Mouse (Mus musculus) MEL (cell line): ENCODE results near the gene Lbp. TPM values are rescaled to one million over a fixed set of nuclear protein-coding genes. Genes with fewer than 3 reads are reported as not detected.

Source experiments
- DNase-seq: peaks from one replicate; pipeline ENCODE4 v3.0.0; 2011; ENCODE audit warnings: low read depth, low spot score
- H3K27ac ChIP-seq: 2 replicates; pipeline ENCODE4 v1.5.1; 2012; ENCODE audit warnings: low read depth, mild to moderate bottlenecking, control low read depth, low read length, moderate library complexity; ENCODE audit not compliant: control insufficient read depth
- H3K27me3 ChIP-seq, 2 experiments: fragments of 150-350 bp in 1 of 2; sonication (generic) in 1 of 2; 2 replicates each; pipeline ENCODE4 v1.6.1; 2012; ENCODE audit warnings: low read length in 2 of 2, mild to moderate bottlenecking in 2 of 2, improper control_type of control experiment in 1 of 2, moderate library complexity in 1 of 2; ENCODE audit not compliant: insufficient read depth in 2 of 2, control insufficient read depth in 1 of 2
- H3K36me3 ChIP-seq, 2 experiments: 2 replicates each; pipeline ENCODE4 v1.6.1; 2012 to 2014; ENCODE audit warnings: low read length in 2 of 2, improper control_type of control experiment in 1 of 2, inconsistent platforms in 1 of 2, mild to moderate bottlenecking in 1 of 2; ENCODE audit not compliant: insufficient read depth in 2 of 2, control insufficient read depth in 1 of 2
- H3K4me1 ChIP-seq, 2 experiments: fragments of 150-350 bp in 1 of 2; sonication (generic) in 1 of 2; 2 replicates each; pipeline ENCODE4 v1.6.1; 2012; ENCODE audit warnings: low read length in 2 of 2, improper control_type of control experiment in 1 of 2, mild to moderate bottlenecking in 1 of 2; ENCODE audit not compliant: insufficient read depth in 2 of 2, control insufficient read depth in 1 of 2
- H3K4me3 ChIP-seq, 2 experiments: fragments of 150-350 bp in 1 of 2; sonication (generic) in 1 of 2; 2 replicates each; pipeline ENCODE4 v1.5.1; 2012; ENCODE audit warnings: low read depth in 2 of 2, low read length in 2 of 2, mild to moderate bottlenecking in 2 of 2, moderate library complexity in 2 of 2, control low read depth in 1 of 2, improper control_type of control experiment in 1 of 2; ENCODE audit not compliant: control insufficient read depth in 1 of 2, insufficient read depth in 1 of 2
- H3K79me2 ChIP-seq: 2 replicates; pipeline ENCODE4 v1.6.1; 2012; ENCODE audit warnings: mild to moderate bottlenecking, low read length, moderate library complexity; ENCODE audit not compliant: control insufficient read depth, poor library complexity, insufficient read depth
- H3K9ac ChIP-seq: 2 replicates; pipeline ENCODE4 v1.6.1; 2012; ENCODE audit warnings: low read depth, mild to moderate bottlenecking, control low read depth, low read length, moderate library complexity; ENCODE audit not compliant: control insufficient read depth, poor library complexity, severe bottlenecking
- H3K9me3 ChIP-seq: fragments of 150-350 bp; sonication (generic); replicated peaks from 2 replicates; pipeline ENCODE4 v1.6.1; 2012; ENCODE audit warnings: mild to moderate bottlenecking, low read length, improper control_type of control experiment, moderate library complexity; ENCODE audit not compliant: insufficient read depth
- BHLHE40 ChIP-seq: IDR thresholded peaks from 2 replicates; pipeline ENCODE4 v1.6.1; 2012; ENCODE audit warnings: low read depth, mild to moderate bottlenecking, inconsistent platforms, low read length, improper control_type of control experiment, borderline replicate concordance
- CHD1 ChIP-seq: IDR thresholded peaks from 2 replicates; pipeline ENCODE4 v1.6.1; 2012; ENCODE audit warnings: low read depth, mild to moderate bottlenecking, inconsistent platforms, low read length, improper control_type of control experiment
- CHD2 ChIP-seq: IDR thresholded peaks from 2 replicates; pipeline ENCODE4 v1.6.1; 2011; ENCODE audit warnings: low read length, improper control_type of control experiment
- CTCF ChIP-seq, 3 experiments: IDR thresholded peaks in 2 of 3; conservative IDR thresholded peaks in 1 of 3; 2 replicates each; pipeline ENCODE4 v1.5.1; 2011 to 2012; ENCODE audit warnings: low read length in 3 of 3, low read depth in 2 of 3, mild to moderate bottlenecking in 2 of 3, improper control_type of control experiment in 1 of 3, inconsistent platforms in 1 of 3, mixed read lengths in 1 of 3, moderate library complexity in 1 of 3; ENCODE audit not compliant: control insufficient read depth in 1 of 3, insufficient read depth in 1 of 3, poor library complexity in 1 of 3, severe bottlenecking in 1 of 3
- ELF1 ChIP-seq: IDR thresholded peaks from 2 replicates; pipeline ENCODE4 v1.6.1; 2014; ENCODE audit warnings: low read depth, mild to moderate bottlenecking, inconsistent platforms, low read length, improper control_type of control experiment, moderate library complexity
- GABPA ChIP-seq: IDR thresholded peaks from 2 replicates; pipeline ENCODE4 v1.6.1; 2012; ENCODE audit warnings: low read depth, mild to moderate bottlenecking, inconsistent platforms, low read length, improper control_type of control experiment, moderate library complexity
- GATA1 ChIP-seq: IDR thresholded peaks from 2 replicates; pipeline ENCODE4 v1.6.1; 2011; ENCODE audit warnings: low read depth, low read length, improper control_type of control experiment
- JUND ChIP-seq: IDR thresholded peaks from 2 replicates; pipeline ENCODE4 v1.6.1; 2011; ENCODE audit warnings: low read depth, mild to moderate bottlenecking, improper control_type of control experiment, low read length
- KAT2A ChIP-seq: conservative IDR thresholded peaks from 2 replicates; pipeline ENCODE4 v1.6.1; 2012; ENCODE audit warnings: low read depth, low read length, improper control_type of control experiment, inconsistent platforms
- MAFK ChIP-seq: IDR thresholded peaks from 2 replicates; pipeline ENCODE4 v1.6.1; 2011; ENCODE audit warnings: low read depth, mild to moderate bottlenecking, low read length, improper control_type of control experiment, borderline replicate concordance
- MEF2A ChIP-seq: IDR thresholded peaks from 2 replicates; pipeline ENCODE4 v1.6.1; 2014; ENCODE audit warnings: low read depth, mild to moderate bottlenecking, inconsistent platforms, low read length, improper control_type of control experiment; ENCODE audit not compliant: poor library complexity, insufficient replicate concordance, severe bottlenecking; ENCODE audit errors: extremely low read depth
- MXI1 ChIP-seq: IDR thresholded peaks from 2 replicates; pipeline ENCODE4 v1.6.1; 2011; ENCODE audit warnings: mild to moderate bottlenecking, low read depth, low read length, improper control_type of control experiment
- MYB ChIP-seq: IDR thresholded peaks from 2 replicates; pipeline ENCODE4 v1.6.1; 2011; ENCODE audit warnings: mild to moderate bottlenecking, low read depth, low read length, improper control_type of control experiment
- MYC ChIP-seq: IDR thresholded peaks from 2 replicates; pipeline ENCODE4 v1.6.1; 2011; ENCODE audit warnings: low read depth, mild to moderate bottlenecking, low read length, improper control_type of control experiment, moderate library complexity
- NELFE ChIP-seq: IDR thresholded peaks from 2 replicates; pipeline ENCODE4 v1.6.1; 2011; ENCODE audit warnings: low read depth, low read length, improper control_type of control experiment
- NRF1 ChIP-seq: IDR thresholded peaks from 2 replicates; pipeline ENCODE4 v1.6.1; 2014; ENCODE audit warnings: low read depth, mild to moderate bottlenecking, inconsistent platforms, low read length, improper control_type of control experiment, moderate library complexity; ENCODE audit not compliant: poor library complexity, insufficient read depth, severe bottlenecking
- POLR2A ChIP-seq, 2 experiments: IDR thresholded peaks; 2 replicates each; pipeline ENCODE4 v1.6.1; 2011 to 2012; ENCODE audit warnings: low read length in 2 of 2, mild to moderate bottlenecking in 2 of 2, control low read depth in 1 of 2, improper control_type of control experiment in 1 of 2, low read depth in 1 of 2, moderate library complexity in 1 of 2; ENCODE audit not compliant: control insufficient read depth in 1 of 2, insufficient read depth in 1 of 2, poor library complexity in 1 of 2
- POLR2AphosphoS2 ChIP-seq: IDR thresholded peaks from 2 replicates; pipeline ENCODE4 v1.6.1; 2011; ENCODE audit warnings: low read length, improper control_type of control experiment
- POLR2AphosphoS5 ChIP-seq: IDR thresholded peaks from 2 replicates; pipeline ENCODE4 v1.6.1; 2012; ENCODE audit warnings: low read depth, borderline replicate concordance, mild to moderate bottlenecking, inconsistent platforms, low read length, moderate library complexity, mixed read lengths
- RAD21 ChIP-seq: IDR thresholded peaks from 2 replicates; pipeline ENCODE4 v1.6.1; 2011; ENCODE audit warnings: mild to moderate bottlenecking, low read depth, low read length, improper control_type of control experiment
- RCOR1 ChIP-seq: IDR thresholded peaks from 2 replicates; pipeline ENCODE4 v1.6.1; 2012; ENCODE audit warnings: low read depth, mild to moderate bottlenecking, inconsistent platforms, low read length, improper control_type of control experiment
- SIN3A ChIP-seq: IDR thresholded peaks from 2 replicates; pipeline ENCODE4 v1.6.1; 2012; ENCODE audit warnings: low read length, improper control_type of control experiment, inconsistent platforms
- SMC3 ChIP-seq: IDR thresholded peaks from 2 replicates; pipeline ENCODE4 v1.6.1; 2011; ENCODE audit warnings: low read depth, low read length, improper control_type of control experiment
- TAL1 ChIP-seq: IDR thresholded peaks from 2 replicates; pipeline ENCODE4 v1.6.1; 2012; ENCODE audit warnings: mild to moderate bottlenecking, inconsistent platforms, low read length, moderate library complexity, mixed read lengths
- TBP ChIP-seq: IDR thresholded peaks from 2 replicates; pipeline ENCODE4 v1.8.0; 2011; ENCODE audit warnings: low read depth, low read length, improper control_type of control experiment
- TCF12 ChIP-seq: IDR thresholded peaks from 2 replicates; pipeline ENCODE4 v1.6.1; 2014; ENCODE audit warnings: low read depth, mild to moderate bottlenecking, inconsistent platforms, low read length, improper control_type of control experiment, moderate library complexity
- ZKSCAN1 ChIP-seq: IDR thresholded peaks from 2 replicates; pipeline ENCODE4 v1.6.1; 2012; ENCODE audit warnings: low read depth, mild to moderate bottlenecking, inconsistent platforms, low read length, improper control_type of control experiment, moderate library complexity
- ZMIZ1 ChIP-seq: IDR thresholded peaks from 2 replicates; pipeline ENCODE4 v1.6.1; 2012; ENCODE audit warnings: low read depth, mild to moderate bottlenecking, inconsistent platforms, low read length, improper control_type of control experiment, moderate library complexity
- ZNF384 ChIP-seq: IDR thresholded peaks from 2 replicates; pipeline ENCODE4 v1.6.1; 2012; ENCODE audit warnings: low read depth, mild to moderate bottlenecking, inconsistent platforms, low read length, improper control_type of control experiment
- polyA plus RNA-seq, 2 experiments: library from polyadenylated mRNA; stranded (reverse) in 1 of 2; unstranded in 1 of 2; fragments of >175 nt in 1 of 2; fragments of >200 nt in 1 of 2; gene quantifications; 2 replicates each; pipeline versions ENCODE4 v1.2.1 to v1.2.4; 2012; ENCODE audit warnings: low replicate concordance in 2 of 2, low read depth in 1 of 2; ENCODE audit not compliant: insufficient read length in 2 of 2, insufficient read depth in 1 of 2, missing spikeins in 1 of 2
- total RNA-seq: library from RNA; depleted of rRNA; stranded (reverse); fragments of 300-350 nt; gene quantifications from 2 replicates; pipeline ENCODE4 v1.2.3, GENCODE M21; 2012

Gene Lbp
- total and polyA plus RNA-seq, 3 experiments, result not detected

DNA sequence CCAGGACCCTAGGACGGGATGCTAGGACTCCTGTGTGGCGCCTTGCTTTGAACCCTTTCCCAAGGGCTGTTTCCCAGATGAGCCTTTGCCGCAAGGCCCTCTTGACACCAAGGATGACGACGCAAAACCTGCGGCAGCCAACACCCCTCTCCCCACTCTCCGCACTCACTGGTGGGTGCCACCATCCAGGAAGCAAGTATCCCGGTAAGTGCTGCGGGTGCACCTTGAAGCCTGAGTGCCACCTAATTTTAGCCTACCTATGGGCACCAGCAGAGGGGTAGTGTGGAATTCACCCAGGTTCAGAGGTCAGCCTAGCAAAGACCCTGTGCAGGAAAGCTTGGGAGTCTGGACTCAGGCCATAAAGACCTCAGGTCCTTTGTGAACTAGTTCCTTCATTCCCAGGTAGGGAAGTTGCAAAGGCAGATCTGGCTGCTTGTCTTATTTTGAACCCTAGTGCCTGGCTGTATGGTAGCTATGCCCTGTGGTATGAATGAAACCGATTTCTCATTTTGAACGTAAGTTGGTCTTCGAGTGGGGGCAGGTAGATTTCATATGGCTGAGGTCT, 69.9 kb downstream of the Lbp start (continued):
- TF ChIP-seq RCOR1 (no peak), MXI1 (no peak), JUND (no peak)

DNA sequence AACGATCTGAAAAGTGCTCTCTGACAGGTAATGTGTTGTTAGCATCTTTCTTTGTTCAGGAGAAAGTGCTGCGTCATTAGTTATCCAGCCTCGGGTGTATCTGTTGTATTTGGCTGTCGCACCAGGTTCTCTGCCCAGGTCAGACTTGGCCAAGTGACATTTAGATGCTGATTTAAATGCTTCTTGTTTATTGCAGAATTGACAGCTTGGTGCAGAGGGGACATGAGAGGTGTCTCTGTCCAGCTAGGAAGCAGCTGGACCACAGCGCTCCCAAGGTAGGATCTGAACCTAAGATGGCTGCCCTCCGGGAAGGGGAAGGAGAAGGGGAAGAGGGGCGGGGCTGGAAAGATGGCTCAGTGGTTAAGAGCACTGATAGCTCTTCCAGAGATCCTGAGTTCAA, 70.5 kb downstream of the Lbp start:
- no peak overlapping the region for H3K9ac ChIP-seq

DNA sequence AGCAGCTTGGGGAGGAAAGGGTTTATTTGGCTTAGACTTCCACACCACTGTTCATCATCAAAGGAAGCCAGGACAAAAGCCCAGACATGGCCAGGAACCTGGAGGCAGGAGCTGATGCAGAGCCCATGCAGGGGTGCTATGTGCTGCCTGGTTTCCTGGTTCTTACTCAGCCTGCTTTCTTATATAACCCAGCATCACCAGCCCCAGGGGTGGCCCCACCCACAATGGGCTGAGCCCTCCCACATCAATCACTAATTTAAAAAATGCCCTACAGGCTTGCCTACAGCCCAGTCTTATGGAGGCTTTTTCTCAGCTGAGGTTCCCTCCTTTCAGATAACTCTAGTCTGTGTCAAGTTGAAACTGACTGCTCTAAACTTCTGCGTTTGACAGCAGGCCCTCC, 71.5 kb downstream of the Lbp start:
- Histone ChIP-seq H3K4me3 (no peak overlapping the region), H3K9ac (no peak overlapping the region), H3K79me2 (no peaks in the 10 kb centered on the region), H3K27ac (no peak overlapping the region), H3K36me3 (no peaks in the 10 kb centered on the region), H3K9me3 (no peaks in the 10 kb centered on the region), H3K4me1 (peaks cover 4 to 11% of the 10 kb centered on the region in 2 experiments), H3K27me3 (no peaks in the 10 kb centered on the region)
- TF ChIP-seq ELF1 (no peak), MEF2A (no peak), TAL1 (no peak), NRF1 (no peak), TCF12 (no peak), MAFK (no peak), ZKSCAN1 (no peak), CHD1 (no peak), ZNF384 (no peak), POLR2A (IDR thresholded peaks at IDR 0.05; ENCODE audit: control insufficient read depth in 1 of 2, insufficient read depth in 1 of 2, low read depth in 1 of 2, low read length in 2 of 2, poor library complexity in 1 of 2) (no peak), POLR2AphosphoS5 (no peak), ZMIZ1 (no peak), POLR2AphosphoS2 (no peak), RAD21 (no peak), CTCF (IDR thresholded peaks at IDR 0.05 in 2 of 3, conservative IDR thresholded peaks at IDR 0.05 in 1 of 3; ENCODE audit: control insufficient read depth in 1 of 3, insufficient read depth in 1 of 3, low read depth in 2 of 3, low read length in 3 of 3, poor library complexity in 1 of 3, severe bottlenecking in 1 of 3) (no peak), MYB (no peak), BHLHE40 (no peak), TBP (no peak), MYC (no peak), SMC3 (no peak)
- DNase-seq, result no peak

More for the DNA sequence above, 70.5 kb downstream of the Lbp start:
- no peaks in the 10 kb centered on the region for H3K9me3 ChIP-seq
- no peak overlapping the region for H3K4me3 ChIP-seq
- TF ChIP-seq RCOR1 (no peak), GATA1 (no peak), KAT2A (no peak), GABPA (no peak), RAD21 (no peak), MAFK (no peak), SIN3A (no peak), NELFE (no peak), TCF12 (no peak), CHD2 (no peak), NRF1 (no peak)
- no peak for DNase-seq
- no peaks in the 10 kb centered on the region for H3K79me2 ChIP-seq
- peaks cover 5 to 13% of the 10 kb centered on the region in 2 experiments for H3K4me1 ChIP-seq
- no peaks in the 10 kb centered on the region for H3K27me3 ChIP-seq
- peaks cover 0 to 2% of the 10 kb centered on the region in 2 experiments; a peak in 1 of 4 replicates for H3K36me3 ChIP-seq
- no peak overlapping the region for H3K27ac ChIP-seq
